Mouse (Mus musculus): ENCODE measurements around the gene Otub1.

GRCm38 (mm10) chr19:7224253-7224652 lies 18.1 kb upstream of the Otub1 start:
- TF ChIP-seq CTCF (IDR thresholded peaks at IDR 0.05; ENCODE audit: borderline replicate concordance, control insufficient read depth, extremely low read depth, insufficient read depth, low read length, poor library complexity) (no peak), POLR2A (IDR thresholded peaks at IDR 0.05; ENCODE audit: control insufficient read depth, extremely low read depth, insufficient read depth, low read length, poor library complexity) (no peak)

Measured in thymus, adult 2 months (tissue).